Comparison of ENCODE assay signal across 20 mouse cellular contexts in genomic region chr14:54068684-54069083, GRCm38 (mm10).
DNase-seq lines count a peak whose midpoint lies in the region; ATAC-seq and TF ChIP-seq lines count a peak whose summit lies in the region.
"Had no signal": no experiment of that assay in that cellular context is flagged by ENCODE, and none has a peak within 500 bp of the region (broad histone marks: within the 10 kb centered on the region; RNA-seq: fewer than 3 reads in every experiment).

No protein-coding gene starts in this region.

- TF ChIP-seq CTCF in midbrain, postnatal 0 days (IDR thresholded peaks at IDR 0.05), result no peak

- H3K9me3 ChIP-seq in forebrain, embryonic 11.5 days (ENCODE audit: control insufficient read depth, low read length), result no peaks in the 10 kb centered on the region
- H3K9me3 ChIP-seq in forebrain, embryonic 15.5 days, result no peaks in the 10 kb centered on the region
- no peaks in the 10 kb centered on the region for H3K9me3 ChIP-seq in midbrain, embryonic 13.5 days
- H3K9me3 ChIP-seq in midbrain, postnatal 0 days (ENCODE audit: low read length), result no peaks in the 10 kb centered on the region
- no peaks in the 10 kb centered on the region for H3K9me3 ChIP-seq in liver, embryonic 11.5 days (ENCODE audit: control insufficient read depth, low read length)
- H3K9me3 ChIP-seq: forebrain, embryonic 12.5 days; G1E; heart, embryonic 12.5 days; neural tube, embryonic 13.5 days had no signal

- WGBS in forebrain, embryonic 11.5 days, result 92% methylated on average over 1 of the region's 1 CpGs
- 96% methylated on average over 1 of the region's 1 CpGs for WGBS in forebrain, embryonic 15.5 days
- WGBS in midbrain, embryonic 13.5 days, result 86% methylated on average over 1 of the region's 1 CpGs
- 76% methylated on average over 1 of the region's 1 CpGs for WGBS in midbrain, postnatal 0 days
- 78% methylated on average over 1 of the region's 1 CpGs for WGBS in liver, embryonic 11.5 days

- no peaks in the 10 kb centered on the region for H3K4me1 ChIP-seq in forebrain, embryonic 11.5 days (replicated peaks; ENCODE audit: control insufficient read depth, insufficient read depth, low read length)
- 0 out of 2 replicates have a peak, but pooled peaks cover 3% of the 10 kb centered on the region for H3K4me1 ChIP-seq in forebrain, embryonic 15.5 days
- H3K4me1 ChIP-seq in midbrain, embryonic 13.5 days (replicated peaks), result 0 out of 2 replicates have a peak, but pooled peaks cover 12% of the 10 kb centered on the region
- H3K4me1 ChIP-seq in midbrain, postnatal 0 days (ENCODE audit: insufficient read depth, low read length), result no peaks in the 10 kb centered on the region
- H3K4me1 ChIP-seq in liver, embryonic 11.5 days (replicated peaks; ENCODE audit: control insufficient read depth, insufficient read depth, low read length), result peaks cover 22% of the 10 kb centered on the region
- H3K4me1 ChIP-seq: forebrain, embryonic 12.5 days; neural tube, embryonic 13.5 days had no signal

- H3K36me3 ChIP-seq in forebrain, embryonic 11.5 days (ENCODE audit: control insufficient read depth, insufficient read depth, low read length), result no peaks in the 10 kb centered on the region
- H3K36me3 ChIP-seq in forebrain, embryonic 15.5 days, result no peaks in the 10 kb centered on the region
- no peaks in the 10 kb centered on the region for H3K36me3 ChIP-seq in midbrain, embryonic 13.5 days
- H3K36me3 ChIP-seq in midbrain, postnatal 0 days (ENCODE audit: insufficient read depth, low read length), result no peaks in the 10 kb centered on the region
- H3K36me3 ChIP-seq in liver, embryonic 11.5 days (ENCODE audit: control insufficient read depth, insufficient read depth, low read length), result no peaks in the 10 kb centered on the region
- H3K36me3 ChIP-seq: forebrain, embryonic 12.5 days; G1E; heart, embryonic 12.5 days; neural tube, embryonic 13.5 days had no signal

- H3K4me3 ChIP-seq in forebrain, embryonic 11.5 days (ENCODE audit: low read depth, low read length), result no peak overlapping the region
- H3K4me3 ChIP-seq in forebrain, embryonic 15.5 days, result no peak overlapping the region
- H3K4me3 ChIP-seq in midbrain, embryonic 13.5 days (replicated peaks), result no peak overlapping the region
- H3K4me3 ChIP-seq in midbrain, postnatal 0 days (ENCODE audit: low read depth, low read length), result no peak overlapping the region
- H3K4me3 ChIP-seq in liver, embryonic 11.5 days (ENCODE audit: low read depth, low read length), result no peak overlapping the region
- H3K4me3 ChIP-seq: forebrain, embryonic 12.5 days; heart, embryonic 12.5 days; neural tube, embryonic 13.5 days had no signal

- H3K27me3 ChIP-seq in forebrain, embryonic 11.5 days (ENCODE audit: control insufficient read depth, insufficient read depth, low read length), result no peaks in the 10 kb centered on the region
- no peaks in the 10 kb centered on the region for H3K27me3 ChIP-seq in forebrain, embryonic 15.5 days
- peaks cover 3% of the 10 kb centered on the region; the same call in 1 of the 2 replicates for H3K27me3 ChIP-seq in midbrain, embryonic 13.5 days
- H3K27me3 ChIP-seq in midbrain, postnatal 0 days (ENCODE audit: insufficient read depth, low read length), result no peaks in the 10 kb centered on the region
- peaks cover 6% of the 10 kb centered on the region; the same call in 1 of the 2 replicates for H3K27me3 ChIP-seq in liver, embryonic 11.5 days (replicated peaks; ENCODE audit: control insufficient read depth, insufficient read depth, low read length)
- H3K27me3 ChIP-seq: heart, embryonic 12.5 days; neural tube, embryonic 13.5 days had no signal

- H3K27ac ChIP-seq in forebrain, embryonic 11.5 days (ENCODE audit: low read depth, low read length), result no peak overlapping the region
- H3K27ac ChIP-seq in forebrain, embryonic 15.5 days (replicated peaks), result no peak overlapping the region
- no peak overlapping the region for H3K27ac ChIP-seq in midbrain, embryonic 13.5 days
- no peak overlapping the region for H3K27ac ChIP-seq in midbrain, postnatal 0 days (ENCODE audit: low read depth, low read length)
- H3K27ac ChIP-seq in liver, embryonic 11.5 days (ENCODE audit: low read depth, low read length), result no peak overlapping the region
- H3K27ac ChIP-seq: forebrain, embryonic 12.5 days; neural tube, embryonic 13.5 days had no signal

- peak; percentile 35 for DNase-seq in forebrain, embryonic 11.5 days (ENCODE audit: low spot score)
- DNase-seq in midbrain, postnatal 0 days (ENCODE audit: low spot score), result no peak
- DNase-seq in liver, embryonic 11.5 days (ENCODE audit: low spot score), result no peak
- DNase-seq in left cerebral cortex, adult 18-20 months (ENCODE audit: low spot score in 2 of 2), result no peak
- no peak for DNase-seq in frontal cortex, postnatal 25 days (ENCODE audit: low spot score in 2 of 2)
- DNase-seq: adrenal gland, adult 2 months; cerebellum, adult 8-10 months; gastrocnemius, postnatal 36 days; kidney, adult 9 months; kidney, postnatal 4 days; thymus, adult 18-20 months had no signal

- H3K9ac ChIP-seq in forebrain, embryonic 11.5 days (ENCODE audit: low read length), result no peak overlapping the region
- no peak overlapping the region for H3K9ac ChIP-seq in forebrain, embryonic 15.5 days (replicated peaks)
- no peak overlapping the region for H3K9ac ChIP-seq in midbrain, embryonic 13.5 days (replicated peaks)
- no peak overlapping the region for H3K9ac ChIP-seq in midbrain, postnatal 0 days (replicated peaks; ENCODE audit: low read length, poor library complexity, severe bottlenecking)
- H3K9ac ChIP-seq in liver, embryonic 11.5 days (ENCODE audit: low read depth, low read length), result no peak overlapping the region
- H3K9ac ChIP-seq: forebrain, embryonic 12.5 days; heart, embryonic 12.5 days; neural tube, embryonic 13.5 days had no signal

- no peak overlapping the region for H3K4me2 ChIP-seq in forebrain, embryonic 11.5 days (ENCODE audit: low read depth, low read length, severe bottlenecking)
- H3K4me2 ChIP-seq in forebrain, embryonic 15.5 days (replicated peaks), result no peak overlapping the region
- no peak overlapping the region for H3K4me2 ChIP-seq in midbrain, embryonic 13.5 days (replicated peaks)
- no peak overlapping the region for H3K4me2 ChIP-seq in midbrain, postnatal 0 days (ENCODE audit: low read depth, low read length, poor library complexity, severe bottlenecking)
- H3K4me2 ChIP-seq in liver, embryonic 11.5 days, result no peak overlapping the region
- H3K4me2 ChIP-seq: forebrain, embryonic 12.5 days; heart, embryonic 12.5 days; neural tube, embryonic 13.5 days had no signal

- no peak for ATAC-seq in forebrain, embryonic 11.5 days (replicated peaks; ENCODE audit: low FRiP score)
- no peak for ATAC-seq in forebrain, embryonic 15.5 days (replicated peaks)
- peak; percentile 69 for ATAC-seq in midbrain, embryonic 13.5 days
- no peak for ATAC-seq in midbrain, postnatal 0 days (ENCODE audit: low FRiP score)
- ATAC-seq in liver, embryonic 11.5 days (replicated peaks; ENCODE audit: low FRiP score), result peak; percentile 81
- ATAC-seq in megakaryocyte-erythroid progenitor cell, adult 5-6 weeks (replicated peaks; ENCODE audit: low FRiP score, low TSS enrichment, poor library complexity, severe bottlenecking), result peak; percentile 76
- ATAC-seq: CD4-positive, CD25-positive, alpha-beta regulatory T cell, adult 4 months; lung, postnatal 0 days had no signal

Comparison
In these comparisons a context has a peak if more than half of its experiments do, and no peak if none do; other contexts are left out.
1. ATAC-seq: peak in midbrain, embryonic 13.5 days (single experiment), liver, embryonic 11.5 days (single experiment) and megakaryocyte-erythroid progenitor cell, adult 5-6 weeks (single experiment); none in forebrain, embryonic 11.5 days (single experiment), forebrain, embryonic 15.5 days (single experiment) and midbrain, postnatal 0 days (single experiment).